Comparison of ENCODE assay signal across 17 mouse cellular contexts in the genomic region with DNA sequence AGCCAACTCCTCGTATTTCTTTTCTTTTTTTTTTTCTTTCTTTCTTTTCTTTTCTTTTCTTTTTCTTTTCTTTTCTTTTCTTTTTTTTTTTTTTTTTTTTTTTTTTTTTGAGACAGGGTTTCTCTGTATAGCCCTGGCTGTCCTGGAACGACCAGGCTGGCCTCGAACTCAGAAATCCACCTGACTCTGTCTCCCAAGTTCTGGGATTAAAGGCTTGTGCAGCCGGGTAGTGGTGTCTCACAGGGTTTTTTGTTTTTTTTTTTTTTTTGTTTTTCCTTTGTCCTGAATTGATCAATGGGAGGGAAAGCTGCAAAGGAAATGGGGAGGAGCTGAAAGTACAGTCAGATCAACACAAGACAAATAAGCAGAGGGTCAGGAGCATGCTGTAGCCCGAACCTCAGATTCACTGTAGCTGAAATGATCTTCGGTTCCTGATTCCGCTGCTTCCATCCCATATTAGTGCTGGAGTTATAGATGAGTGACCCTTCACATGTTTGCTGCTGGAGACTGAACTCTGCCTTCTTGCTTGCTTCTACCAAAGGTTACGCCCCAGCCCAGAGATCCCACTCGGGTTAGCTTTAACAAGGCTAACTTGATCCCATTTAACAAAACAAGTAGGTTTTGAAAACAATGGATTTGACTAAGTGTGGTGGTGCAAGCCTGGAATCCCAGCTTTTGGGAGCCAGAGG. TPM values are rescaled to one million over a fixed set of nuclear protein-coding genes. Genes with fewer than 3 reads are reported as not detected.
DNase-seq lines count a peak whose midpoint lies in the region; ATAC-seq lines count a peak whose summit lies in the region.
"Had no signal": no experiment of that assay in that cellular context is flagged by ENCODE, and none has a peak within 500 bp of the region (broad histone marks: within the 10 kb centered on the region; RNA-seq: fewer than 3 reads in every experiment).

No protein-coding gene starts in this region.

- ATAC-seq in midbrain, embryonic 11.5 days (ENCODE audit: low FRiP score), result no peak
- ATAC-seq in midbrain, embryonic 14.5 days (ENCODE audit: low FRiP score, low TSS enrichment), result no peak
- ATAC-seq in liver, embryonic 13.5 days (ENCODE audit: low read depth), result no peak
- ATAC-seq: inflammation-experienced regulatory T-cells, adult 6 months; lung, postnatal 0 days had no signal

- H3K36me3 ChIP-seq in midbrain, embryonic 11.5 days (ENCODE audit: control insufficient read depth, insufficient read depth, low read length), result no peaks in the 10 kb centered on the region
- H3K36me3 ChIP-seq in midbrain, embryonic 14.5 days (ENCODE audit: control insufficient read depth, insufficient read depth, low read length), result peaks cover 4% of the 10 kb centered on the region; the same call in 1 of the 2 replicates
- peaks cover 10% of the 10 kb centered on the region for H3K36me3 ChIP-seq in liver, embryonic 13.5 days

- WGBS in midbrain, embryonic 11.5 days, result 82% methylated on average over 9 of the region's 9 CpGs
- 78% methylated on average over 9 of the region's 9 CpGs for WGBS in midbrain, embryonic 14.5 days
- WGBS in liver, embryonic 13.5 days (ENCODE audit: insufficient replicate concordance), result 75% methylated on average over 9 of the region's 9 CpGs

- peak; percentile 26 for DNase-seq in midbrain, embryonic 11.5 days (ENCODE audit: low spot score, missing footprints)
- DNase-seq in midbrain, embryonic 14.5 days, result no peak
- peak; percentile 62 for DNase-seq in R1 (ENCODE audit: low read depth, low spot score)
- no peak for DNase-seq in liver, embryonic 13.5 days
- DNase-seq in right cerebral cortex, adult 18-20 months, result no peak
- no peak for DNase-seq in ovary, adult 18-20 months (ENCODE audit: low spot score)
- no peak for DNase-seq in gastrocnemius, postnatal 36 days
- DNase-seq: adrenal gland, adult 2 months; cerebellum, postnatal 25 days; kidney, adult 8-10 months; kidney, postnatal 14 days; thymus, postnatal 14 days had no signal

- no peak overlapping the region for H3K9ac ChIP-seq in midbrain, embryonic 11.5 days (ENCODE audit: low read length)
- H3K9ac ChIP-seq in midbrain, embryonic 14.5 days (replicated peaks; ENCODE audit: low read length), result no peak overlapping the region
- H3K9ac ChIP-seq in liver, embryonic 13.5 days, result 0 out of 2 replicates have a peak overlapping the region, but pooled peaks have one; percentile 33

- H3K4me3 ChIP-seq in midbrain, embryonic 11.5 days (ENCODE audit: low read depth, low read length), result no peak overlapping the region
- H3K4me3 ChIP-seq in midbrain, embryonic 14.5 days (replicated peaks; ENCODE audit: low read depth, low read length), result no peak overlapping the region
- no peak overlapping the region for H3K4me3 ChIP-seq in liver, embryonic 13.5 days (replicated peaks)
- H3K4me3 ChIP-seq: layer of hippocampus, adult 2 months had no signal

- no peak overlapping the region for H3K4me2 ChIP-seq in midbrain, embryonic 11.5 days
- H3K4me2 ChIP-seq in midbrain, embryonic 14.5 days (ENCODE audit: low read length), result no peak overlapping the region
- no peak overlapping the region for H3K4me2 ChIP-seq in liver, embryonic 13.5 days

- no peaks in the 10 kb centered on the region for H3K9me3 ChIP-seq in midbrain, embryonic 11.5 days (ENCODE audit: control insufficient read depth, low read length)
- H3K9me3 ChIP-seq in midbrain, embryonic 14.5 days (ENCODE audit: control insufficient read depth, low read length), result no peaks in the 10 kb centered on the region
- no peaks in the 10 kb centered on the region for H3K9me3 ChIP-seq in liver, embryonic 13.5 days (replicated peaks)
- H3K9me3 ChIP-seq: forebrain, embryonic 10.5 days had no signal

- H3K4me1 ChIP-seq in midbrain, embryonic 11.5 days (ENCODE audit: control insufficient read depth, insufficient read depth, low read length), result peaks cover 8% of the 10 kb centered on the region
- H3K4me1 ChIP-seq in midbrain, embryonic 14.5 days (ENCODE audit: control insufficient read depth, insufficient read depth, low read length), result peaks cover 10% of the 10 kb centered on the region
- peaks cover 45% of the 10 kb centered on the region for H3K4me1 ChIP-seq in liver, embryonic 13.5 days (replicated peaks)

- intact Hi-C loops in gastrocnemius, postnatal 36 days (cut with DNase I), result no loop called here

- no peaks in the 10 kb centered on the region for H3K27me3 ChIP-seq in midbrain, embryonic 11.5 days (ENCODE audit: control insufficient read depth, insufficient read depth, low read length)
- H3K27me3 ChIP-seq in midbrain, embryonic 14.5 days (ENCODE audit: control insufficient read depth, insufficient read depth, low read length), result no peaks in the 10 kb centered on the region
- H3K27me3 ChIP-seq in liver, embryonic 13.5 days, result no peaks in the 10 kb centered on the region

- no peak overlapping the region for H3K27ac ChIP-seq in midbrain, embryonic 11.5 days (ENCODE audit: low read depth, low read length)
- no peak overlapping the region for H3K27ac ChIP-seq in midbrain, embryonic 14.5 days (replicated peaks; ENCODE audit: low read depth, low read length)
- H3K27ac ChIP-seq in liver, embryonic 13.5 days, result 0 out of 2 replicates have a peak overlapping the region, but pooled peaks have one; percentile 79
- H3K27ac ChIP-seq: layer of hippocampus, adult 2 months; stomach, postnatal 0 days had no signal

RNA-seq across cellular contexts. Expression of a gene that starts 0.6 kb away (rescaled TPM):
- polyA plus RNA-seq in midbrain, embryonic 11.5 days (2014; fragmentation: Nextera tagmentation; extraction: Ambion mirVana), result 1,982 and 2,171 TPM in 2 replicates
- 2,683 and 2,948 TPM in 2 replicates for polyA plus RNA-seq in midbrain, embryonic 14.5 days (2014; fragmentation: Nextera tagmentation; extraction: Ambion mirVana)
- polyA plus RNA-seq in liver, embryonic 13.5 days (2015; fragmentation: Nextera tagmentation; extraction: Ambion mirVana), result 785 and 880 TPM in 2 replicates
- 10 to 100 TPM; 56.1 to 75.3 TPM for total RNA-seq in gastrocnemius, postnatal 36 days (2021)

RNA-seq across cellular contexts. Expression of a gene that starts 1.8 kb away (rescaled TPM):
- polyA plus RNA-seq in midbrain, embryonic 11.5 days (2014; fragmentation: Nextera tagmentation; extraction: Ambion mirVana), result 23.4 and 24.1 TPM in 2 replicates
- 26.5 and 33.0 TPM in 2 replicates for polyA plus RNA-seq in midbrain, embryonic 14.5 days (2014; fragmentation: Nextera tagmentation; extraction: Ambion mirVana)
- 9.8 and 10.7 TPM in 2 replicates for polyA plus RNA-seq in liver, embryonic 13.5 days (2015; fragmentation: Nextera tagmentation; extraction: Ambion mirVana)
- total RNA-seq in gastrocnemius, postnatal 36 days (2021), result 1 to 10 TPM; 6.0 to 7.1 TPM

RNA-seq across cellular contexts. Expression of a gene that starts 15.8 kb away (rescaled TPM):
- 82.5 and 93.4 TPM in 2 replicates for polyA plus RNA-seq in midbrain, embryonic 11.5 days (2014; fragmentation: Nextera tagmentation; extraction: Ambion mirVana)
- polyA plus RNA-seq in midbrain, embryonic 14.5 days (2014; fragmentation: Nextera tagmentation; extraction: Ambion mirVana), result 32.5 and 39.3 TPM in 2 replicates
- polyA plus RNA-seq in liver, embryonic 13.5 days (2015; fragmentation: Nextera tagmentation; extraction: Ambion mirVana), result 164 and 165 TPM in 2 replicates
- total RNA-seq in gastrocnemius, postnatal 36 days (2021), result 1 to 10 TPM; 3.0 to 3.8 TPM

RNA-seq across cellular contexts. Expression of a gene that starts 49.4 kb away (rescaled TPM):
- polyA plus RNA-seq in midbrain, embryonic 11.5 days (2014; fragmentation: Nextera tagmentation; extraction: Ambion mirVana), result 0.82 and 1.1 TPM in 2 replicates
- 1.1 and 1.5 TPM in 2 replicates for polyA plus RNA-seq in midbrain, embryonic 14.5 days (2014; fragmentation: Nextera tagmentation; extraction: Ambion mirVana)
- 31.6 and 32.7 TPM in 2 replicates for polyA plus RNA-seq in liver, embryonic 13.5 days (2015; fragmentation: Nextera tagmentation; extraction: Ambion mirVana)
- total RNA-seq in gastrocnemius, postnatal 36 days (2021), result under 1 TPM; 0.30 to 0.48 TPM

RNA-seq across cellular contexts. Expression of a gene that starts 53.8 kb away (rescaled TPM):
- polyA plus RNA-seq in midbrain, embryonic 11.5 days (2014; fragmentation: Nextera tagmentation; extraction: Ambion mirVana), result 0.23 and 0.25 TPM in 2 replicates
- 0.43 and 0.68 TPM in 2 replicates for polyA plus RNA-seq in midbrain, embryonic 14.5 days (2014; fragmentation: Nextera tagmentation; extraction: Ambion mirVana)
- 0.23 and 0.25 TPM in 2 replicates for polyA plus RNA-seq in liver, embryonic 13.5 days (2015; fragmentation: Nextera tagmentation; extraction: Ambion mirVana)
- 1 to 10 TPM; 1.9 to 3.3 TPM for total RNA-seq in gastrocnemius, postnatal 36 days (2021)
- polyA plus RNA-seq: inflammation-experienced regulatory T-cells, adult 6 months had no signal

Comparison
In these comparisons a context has a peak if more than half of its experiments do, and no peak if none do; other contexts are left out.
1. DNase-seq: peak in midbrain, embryonic 11.5 days (single experiment) and R1 (single experiment); none in midbrain, embryonic 14.5 days (single experiment), liver, embryonic 13.5 days (single experiment), right cerebral cortex, adult 18-20 months (single experiment), ovary, adult 18-20 months (single experiment) and gastrocnemius, postnatal 36 days (0 of 2).